Mouse (Mus musculus) brown adipose tissue, adult 24 weeks (tissue): ENCODE data around the gene Pard6a. TPM values are rescaled to one million over a fixed set of nuclear protein-coding genes. Genes with fewer than 3 reads are reported as not detected.

Experiments used
- H3K27ac ChIP-seq: fragments of 200-500 bp; replicated peaks from 2 replicates; pipeline ENCODE4 v1.5.1; 2012; ENCODE audit warnings: low read depth, mild to moderate bottlenecking, low read length
- H3K4me1 ChIP-seq: fragments of 200-500 bp; 2 replicates; pipeline ENCODE4 v1.6.1; 2012; ENCODE audit warnings: low read length, mixed read lengths; ENCODE audit not compliant: control insufficient read depth, insufficient read depth, insufficient read length
- H3K4me3 ChIP-seq: fragments of 200-500 bp; 2 replicates; pipeline ENCODE4 v1.5.1; 2012; ENCODE audit warnings: low read depth, mild to moderate bottlenecking, low read length, moderate library complexity; ENCODE audit not compliant: insufficient read depth
- polyA plus RNA-seq: library from polyadenylated mRNA; stranded (reverse); fragments of >200 nt; gene quantifications from 2 replicates; pipeline ENCODE4 v1.2.4, GENCODE M21; 2012; ENCODE audit not compliant: missing spikeins, insufficient read depth, insufficient read length

Gene Pard6a
- polyA plus RNA-seq, 1 experiment, result 10.2 TPM

- H3K4me1 ChIP-seq, result no peaks in the 10 kb centered on the region
- H3K27ac ChIP-seq, result no peak overlapping the region
- H3K4me3 ChIP-seq, result no peak overlapping the region
Measured at GRCm38 (mm10) chr8:105709317-105709716, 8.4 kb downstream of the Pard6a start.

DNA sequence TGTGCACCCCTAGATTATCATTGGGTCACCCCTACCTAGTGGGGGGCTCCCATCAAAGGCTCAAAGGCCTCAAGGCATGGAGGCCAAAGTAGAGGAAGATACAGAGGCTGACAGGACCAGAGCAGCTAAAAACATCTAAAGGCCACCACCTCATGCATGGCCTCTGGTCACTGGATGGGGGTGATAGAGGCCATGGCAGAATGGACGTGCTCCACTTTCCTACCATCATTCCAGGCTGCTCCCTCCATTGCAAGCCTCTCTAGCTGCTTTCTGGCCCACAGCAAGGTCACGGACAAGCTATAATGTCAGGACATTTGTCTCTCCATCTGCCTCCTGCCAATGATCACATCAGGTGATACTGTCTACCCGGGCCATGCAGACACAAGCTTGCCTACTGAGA is 11.3 kb downstream of the Pard6a start:
- H3K4me1 ChIP-seq, result no peaks in the 10 kb centered on the region
- no peak overlapping the region for H3K27ac ChIP-seq
- no peak overlapping the region for H3K4me3 ChIP-seq

- H3K27ac ChIP-seq, result no peak overlapping the region
Measured at GRCm38 (mm10) chr8:105714139-105714538, 13.2 kb downstream of the Pard6a start.

DNA sequence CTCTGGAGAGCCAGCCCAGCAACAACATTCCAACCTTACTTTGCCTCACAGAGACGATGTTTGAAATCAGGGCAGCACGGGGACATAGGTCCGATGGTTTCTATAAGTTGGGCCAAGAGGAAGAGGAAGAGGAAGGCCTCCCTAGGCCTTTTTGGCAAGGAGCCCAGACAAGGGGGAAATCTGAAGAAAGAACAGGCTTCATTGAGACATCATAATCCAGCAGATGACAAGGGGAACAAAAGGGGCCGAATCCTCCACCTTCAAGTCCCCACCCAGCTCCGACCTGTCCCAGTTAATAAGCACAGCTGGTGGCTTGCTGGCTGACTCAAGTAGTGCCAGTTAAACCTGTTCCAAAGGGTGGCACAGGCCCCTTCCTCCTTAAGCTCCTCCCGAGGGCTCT is 14.1 kb downstream of the Pard6a start:
- H3K27ac ChIP-seq, result peak overlapping the region; percentile 53
- H3K4me3 ChIP-seq, result no peak overlapping the region
- peaks cover 3% of the 10 kb centered on the region; the same call in 1 of the 2 replicates for H3K4me1 ChIP-seq

More at GRCm38 (mm10) chr8:105714139-105714538, 13.2 kb downstream of the Pard6a start:
- no peak overlapping the region for H3K4me3 ChIP-seq
- no peaks in the 10 kb centered on the region for H3K4me1 ChIP-seq

- no peak overlapping the region for H3K4me3 ChIP-seq
- H3K27ac ChIP-seq, result no peak overlapping the region
- peaks cover 5% of the 10 kb centered on the region; the same call in 1 of the 2 replicates for H3K4me1 ChIP-seq
Measured at GRCm38 (mm10) chr8:105716302-105716945, 15.5 kb downstream of the Pard6a start.

- Histone ChIP-seq H3K4me3 (no peak overlapping the region), H3K27ac (peak overlapping the region; percentile 29; the same call in 1 of the 2 replicates), H3K4me1 (peaks cover 5% of the 10 kb centered on the region; the same call in 1 of the 2 replicates)
Measured at GRCm38 (mm10) chr8:105719637-105720036, 18.7 kb downstream of the Pard6a start.

DNA sequence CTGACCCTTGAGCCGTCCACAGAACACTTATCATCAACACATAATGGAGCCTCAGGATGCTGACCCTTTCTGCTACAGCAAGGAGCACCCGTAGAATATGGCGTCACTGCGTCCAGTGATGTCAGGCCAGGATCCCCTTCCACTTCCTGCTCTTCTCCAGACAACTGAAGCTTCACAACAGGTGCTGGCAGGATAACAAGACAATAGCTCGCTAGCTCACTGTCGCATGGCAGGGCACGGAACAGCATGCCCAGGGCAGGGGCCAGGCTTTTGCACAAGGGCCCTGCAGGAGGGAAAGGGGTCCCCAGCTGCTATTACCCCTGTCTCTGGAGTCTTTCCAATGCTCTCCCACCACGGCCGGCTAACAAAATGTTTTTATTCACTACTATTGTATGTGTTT is 21.9 kb downstream of the Pard6a start:
- Histone ChIP-seq H3K4me3 (no peak overlapping the region), H3K4me1 (peaks cover 10% of the 10 kb centered on the region; the same call in 1 of the 2 replicates), H3K27ac (no peak overlapping the region)

GRCm38 (mm10) chr8:105725726-105726125 is 24.8 kb downstream of the Pard6a start:
- peaks cover 5% of the 10 kb centered on the region; the same call in 1 of the 2 replicates for H3K4me1 ChIP-seq
- no peak overlapping the region for H3K27ac ChIP-seq
- no peak overlapping the region for H3K4me3 ChIP-seq

- peak overlapping the region; percentile 38 for H3K4me3 ChIP-seq
- H3K27ac ChIP-seq, result peak overlapping the region; percentile 76
- peaks cover 5% of the 10 kb centered on the region; the same call in 1 of the 2 replicates for H3K4me1 ChIP-seq
Measured at GRCm38 (mm10) chr8:105727397-105728124, 26.6 kb downstream of the Pard6a start.

GRCm38 (mm10) chr8:105732186-105732585 is 31.2 kb downstream of the Pard6a start:
- H3K4me3 ChIP-seq, result no peak overlapping the region
- H3K27ac ChIP-seq, result no peak overlapping the region
- no peaks in the 10 kb centered on the region for H3K4me1 ChIP-seq

GRCm38 (mm10) chr8:105739216-105739615 is 38.3 kb downstream of the Pard6a start:
- H3K27ac ChIP-seq, result no peak overlapping the region
- H3K4me1 ChIP-seq, result peaks cover 13% of the 10 kb centered on the region

DNA sequence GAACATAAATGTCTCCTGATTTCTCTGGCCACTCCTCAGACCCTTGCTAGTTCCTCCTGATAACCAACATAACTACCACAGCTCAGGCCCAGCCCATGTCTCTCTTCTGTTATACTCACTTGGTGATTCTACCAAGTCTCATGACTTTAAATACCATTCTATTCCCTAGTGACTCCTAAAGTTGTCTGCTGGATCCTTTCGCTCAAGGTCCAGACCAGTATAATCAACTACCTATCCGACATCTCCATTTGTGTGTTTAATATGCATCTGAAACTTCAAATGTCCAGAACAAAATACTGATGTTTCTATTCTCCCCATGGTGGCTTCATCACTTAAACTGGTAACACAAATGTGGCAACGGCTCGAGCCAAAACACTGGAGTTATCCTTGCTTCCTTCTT is 42.4 kb downstream of the Pard6a start:
- peak overlapping the region; percentile 51; the same call in 1 of the 2 replicates for H3K27ac ChIP-seq

More at GRCm38 (mm10) chr8:105739216-105739615, 38.3 kb downstream of the Pard6a start:
- H3K4me3 ChIP-seq, result no peak overlapping the region

DNA sequence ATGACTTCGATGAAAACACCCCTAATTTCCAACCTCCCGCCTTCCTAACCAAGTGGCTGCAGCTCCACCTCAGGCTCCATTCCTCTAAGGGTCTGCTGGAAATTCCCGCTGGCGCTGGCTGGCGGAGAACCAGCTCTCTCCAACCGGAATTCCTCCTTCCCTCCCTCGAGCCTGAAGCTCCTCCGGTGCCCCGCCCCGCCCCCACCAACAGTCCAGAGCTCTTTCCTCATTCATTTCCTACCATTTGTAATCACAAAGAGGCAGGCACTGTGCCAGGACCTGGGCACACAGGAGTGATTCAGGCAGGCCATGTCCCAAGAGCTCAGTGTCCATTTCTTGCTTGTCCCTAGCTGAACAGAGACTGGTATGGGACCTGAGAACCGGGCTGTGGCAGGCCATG is 49.7 kb downstream of the Pard6a start:
- no peak overlapping the region for H3K4me3 ChIP-seq
- H3K27ac ChIP-seq, result peak overlapping the region; percentile 76
- H3K4me1 ChIP-seq, result peaks cover 16% of the 10 kb centered on the region

More for the DNA sequence above, 42.4 kb downstream of the Pard6a start:
- H3K4me3 ChIP-seq, result no peak overlapping the region
- H3K4me1 ChIP-seq, result peaks cover 15% of the 10 kb centered on the region
